Mouse (Mus musculus): ENCODE measurements around the gene Agap1. TPM values are rescaled to one million over a fixed set of nuclear protein-coding genes. Genes with fewer than 3 reads are reported as not detected.

Gene Agap1
- polyA plus RNA-seq, 1 experiment from 2014 or later = 10.8 TPM

GRCm38 (mm10) chr1:89656167-89656566, 201.6 kb downstream of the Agap1 start:
- peaks cover 10% of the 10 kb centered on the region for H3K4me1 ChIP-seq (ENCODE audit: control insufficient read depth, insufficient read depth, low read length)
- H3K9ac ChIP-seq (ENCODE audit: low read depth, low read length) = no peak overlapping the region
- 0 out of 2 replicates have a peak overlapping the region, but pooled peaks have one; percentile 57 for H3K27ac ChIP-seq (ENCODE audit: low read depth, low read length)
- no peaks in the 10 kb centered on the region for H3K27me3 ChIP-seq (ENCODE audit: control insufficient read depth, insufficient read depth, low read length)
- H3K36me3 ChIP-seq (ENCODE audit: control insufficient read depth, insufficient read depth, low read length) = no peaks in the 10 kb centered on the region
- WGBS (ENCODE audit: insufficient replicate concordance) = 88% methylated on average over 3 of the region's 3 CpGs
- no peak overlapping the region for H3K4me3 ChIP-seq (ENCODE audit: low read depth, low read length)
- no peak for ATAC-seq (replicated peaks; ENCODE audit: insufficient number of reproducible peaks, low FRiP score, low TSS enrichment)
- no peaks in the 10 kb centered on the region for H3K9me3 ChIP-seq (replicated peaks; ENCODE audit: control insufficient read depth, low read length)
- peak overlapping the region; percentile 52; the same call in 1 of the 2 replicates for H3K4me2 ChIP-seq

GRCm38 (mm10) chr1:89656643-89657321, 202.2 kb downstream of the Agap1 start:
- peak; percentile 35; the same call in 1 of the 2 replicates for ATAC-seq (replicated peaks; ENCODE audit: insufficient number of reproducible peaks, low FRiP score, low TSS enrichment)

GRCm38 (mm10) chr1:89660804-89661203, 206.2 kb downstream of the Agap1 start:
- Histone ChIP-seq H3K4me1 (ENCODE audit: control insufficient read depth, insufficient read depth, low read length) (peaks cover 10% of the 10 kb centered on the region), H3K27me3 (ENCODE audit: control insufficient read depth, insufficient read depth, low read length) (no peaks in the 10 kb centered on the region), H3K36me3 (ENCODE audit: control insufficient read depth, insufficient read depth, low read length) (no peaks in the 10 kb centered on the region), H3K9ac (ENCODE audit: low read depth, low read length) (no peak overlapping the region), H3K4me2 (no peak overlapping the region), H3K27ac (ENCODE audit: low read depth, low read length) (no peak overlapping the region), H3K9me3 (replicated peaks; ENCODE audit: control insufficient read depth, low read length) (no peaks in the 10 kb centered on the region), H3K4me3 (ENCODE audit: low read depth, low read length) (no peak overlapping the region)
- ATAC-seq (replicated peaks; ENCODE audit: insufficient number of reproducible peaks, low FRiP score, low TSS enrichment) = no peak
- 80% methylated on average over 4 of the region's 4 CpGs for WGBS (ENCODE audit: insufficient replicate concordance)

More at GRCm38 (mm10) chr1:89656643-89657321, 202.2 kb downstream of the Agap1 start:
- peaks cover 10% of the 10 kb centered on the region for H3K4me1 ChIP-seq (ENCODE audit: control insufficient read depth, insufficient read depth, low read length)
- H3K9ac ChIP-seq (ENCODE audit: low read depth, low read length) = no peak overlapping the region
- WGBS (ENCODE audit: insufficient replicate concordance) = 27% methylated on average over 11 of the region's 11 CpGs
- peak overlapping the region; percentile 57; the same call in 1 of the 2 replicates for H3K27ac ChIP-seq (ENCODE audit: low read depth, low read length)
- no peaks in the 10 kb centered on the region for H3K27me3 ChIP-seq (ENCODE audit: control insufficient read depth, insufficient read depth, low read length)
- H3K36me3 ChIP-seq (ENCODE audit: control insufficient read depth, insufficient read depth, low read length) = no peaks in the 10 kb centered on the region
- H3K4me3 ChIP-seq (ENCODE audit: low read depth, low read length) = no peak overlapping the region
- peak overlapping the region; percentile 52 for H3K4me2 ChIP-seq
- no peaks in the 10 kb centered on the region for H3K9me3 ChIP-seq (replicated peaks; ENCODE audit: control insufficient read depth, low read length)

GRCm38 (mm10) chr1:89666154-89666553, 211.5 kb downstream of the Agap1 start:
- Histone ChIP-seq H3K4me3 (ENCODE audit: low read depth, low read length) (no peak overlapping the region), H3K27ac (ENCODE audit: low read depth, low read length) (no peak overlapping the region), H3K4me1 (ENCODE audit: control insufficient read depth, insufficient read depth, low read length) (no peaks in the 10 kb centered on the region), H3K9me3 (replicated peaks; ENCODE audit: control insufficient read depth, low read length) (no peaks in the 10 kb centered on the region), H3K27me3 (ENCODE audit: control insufficient read depth, insufficient read depth, low read length) (no peaks in the 10 kb centered on the region), H3K9ac (ENCODE audit: low read depth, low read length) (no peak overlapping the region), H3K4me2 (no peak overlapping the region), H3K36me3 (ENCODE audit: control insufficient read depth, insufficient read depth, low read length) (0 out of 2 replicates have a peak, but pooled peaks cover 3% of the 10 kb centered on the region)
- no peak for ATAC-seq (replicated peaks; ENCODE audit: insufficient number of reproducible peaks, low FRiP score, low TSS enrichment)
- WGBS (ENCODE audit: insufficient replicate concordance) = 68% methylated on average over 5 of the region's 5 CpGs

GRCm38 (mm10) chr1:89667387-89667786, 212.8 kb downstream of the Agap1 start:
- WGBS (ENCODE audit: insufficient replicate concordance) = 82% methylated on average over 7 of the region's 7 CpGs
- no peaks in the 10 kb centered on the region for H3K9me3 ChIP-seq (replicated peaks; ENCODE audit: control insufficient read depth, low read length)
- no peaks in the 10 kb centered on the region for H3K27me3 ChIP-seq (ENCODE audit: control insufficient read depth, insufficient read depth, low read length)
- H3K4me3 ChIP-seq (ENCODE audit: low read depth, low read length) = no peak overlapping the region
- no peak overlapping the region for H3K27ac ChIP-seq (ENCODE audit: low read depth, low read length)
- 0 out of 2 replicates have a peak, but pooled peaks cover 3% of the 10 kb centered on the region for H3K36me3 ChIP-seq (ENCODE audit: control insufficient read depth, insufficient read depth, low read length)
- no peak overlapping the region for H3K9ac ChIP-seq (ENCODE audit: low read depth, low read length)
- no peak overlapping the region for H3K4me2 ChIP-seq
- no peak for ATAC-seq (replicated peaks; ENCODE audit: insufficient number of reproducible peaks, low FRiP score, low TSS enrichment)
- H3K4me1 ChIP-seq (ENCODE audit: control insufficient read depth, insufficient read depth, low read length) = no peaks in the 10 kb centered on the region

- Histone ChIP-seq H3K9ac (ENCODE audit: low read depth, low read length) (no peak overlapping the region), H3K27me3 (ENCODE audit: control insufficient read depth, insufficient read depth, low read length) (no peaks in the 10 kb centered on the region), H3K36me3 (ENCODE audit: control insufficient read depth, insufficient read depth, low read length) (peaks cover 12% of the 10 kb centered on the region), H3K27ac (ENCODE audit: low read depth, low read length) (no peak overlapping the region), H3K9me3 (replicated peaks; ENCODE audit: control insufficient read depth, low read length) (no peaks in the 10 kb centered on the region), H3K4me1 (ENCODE audit: control insufficient read depth, insufficient read depth, low read length) (no peaks in the 10 kb centered on the region), H3K4me3 (ENCODE audit: low read depth, low read length) (no peak overlapping the region), H3K4me2 (no peak overlapping the region)
- ATAC-seq (replicated peaks; ENCODE audit: insufficient number of reproducible peaks, low FRiP score, low TSS enrichment) = no peak
- WGBS (ENCODE audit: insufficient replicate concordance) = 63% methylated on average over 9 of the region's 9 CpGs
Measured at GRCm38 (mm10) chr1:89668635-89669034, 214.0 kb downstream of the Agap1 start.

GRCm38 (mm10) chr1:89671110-89671787, 216.6 kb downstream of the Agap1 start:
- no peak overlapping the region for H3K27ac ChIP-seq (ENCODE audit: low read depth, low read length)
- no peaks in the 10 kb centered on the region for H3K4me1 ChIP-seq (ENCODE audit: control insufficient read depth, insufficient read depth, low read length)
- no peak overlapping the region for H3K4me3 ChIP-seq (ENCODE audit: low read depth, low read length)
- H3K4me2 ChIP-seq = no peak overlapping the region
- no peaks in the 10 kb centered on the region for H3K27me3 ChIP-seq (ENCODE audit: control insufficient read depth, insufficient read depth, low read length)
- H3K9ac ChIP-seq (ENCODE audit: low read depth, low read length) = no peak overlapping the region
- 87% methylated on average over 26 of the region's 26 CpGs for WGBS (ENCODE audit: insufficient replicate concordance)
- H3K9me3 ChIP-seq (replicated peaks; ENCODE audit: control insufficient read depth, low read length) = no peaks in the 10 kb centered on the region
- H3K36me3 ChIP-seq (ENCODE audit: control insufficient read depth, insufficient read depth, low read length) = peaks cover 14% of the 10 kb centered on the region
- no peak for ATAC-seq (replicated peaks; ENCODE audit: insufficient number of reproducible peaks, low FRiP score, low TSS enrichment)

- H3K4me3 ChIP-seq (ENCODE audit: low read depth, low read length) = no peak overlapping the region
- no peaks in the 10 kb centered on the region for H3K9me3 ChIP-seq (replicated peaks; ENCODE audit: control insufficient read depth, low read length)
- 82% methylated on average over 6 of the region's 6 CpGs for WGBS (ENCODE audit: insufficient replicate concordance)
- peaks cover 12% of the 10 kb centered on the region for H3K36me3 ChIP-seq (ENCODE audit: control insufficient read depth, insufficient read depth, low read length)
- no peak overlapping the region for H3K4me2 ChIP-seq
- no peak for ATAC-seq (replicated peaks; ENCODE audit: insufficient number of reproducible peaks, low FRiP score, low TSS enrichment)
- no peak overlapping the region for H3K27ac ChIP-seq (ENCODE audit: low read depth, low read length)
- H3K9ac ChIP-seq (ENCODE audit: low read depth, low read length) = no peak overlapping the region
- no peaks in the 10 kb centered on the region for H3K27me3 ChIP-seq (ENCODE audit: control insufficient read depth, insufficient read depth, low read length)
- no peaks in the 10 kb centered on the region for H3K4me1 ChIP-seq (ENCODE audit: control insufficient read depth, insufficient read depth, low read length)
Measured at GRCm38 (mm10) chr1:89673071-89673470, 218.5 kb downstream of the Agap1 start.

All from heart, embryonic 11.5 days (tissue).